Mouse (Mus musculus): ENCODE results near the gene Pafah2. TPM values are rescaled to one million over a fixed set of nuclear protein-coding genes. Genes with fewer than 3 reads are reported as not detected.

Gene Pafah2
- polyA plus RNA-seq (2014; fragmentation: Nextera tagmentation; extraction: Ambion mirVana) = 9.5 and 10.8 TPM in 2 replicates

GRCm38 (mm10) chr4:134395977-134396825 is at the start of gene Pafah2:
Pafah2 (plus strand) TSS chr4:134396320.
- H3K36me3 ChIP-seq (ENCODE audit: control insufficient read depth, insufficient read depth, low read length) = no peaks in the 10 kb centered on the region
- H3K27ac ChIP-seq (replicated peaks; ENCODE audit: low read depth, low read length) = no peak within 1 kb of the TSS
- no peaks in the 10 kb centered on the region for H3K9me3 ChIP-seq (ENCODE audit: control insufficient read depth, low read length)
- H3K4me3 ChIP-seq (ENCODE audit: low read depth, low read length) = peak within 1 kb of the TSS; percentile 42
- WGBS = 1% methylated on average over 31 of the region's 31 CpGs
- peak within 1 kb of the TSS; percentile 64 for H3K9ac ChIP-seq (ENCODE audit: low read length)
- DNase-seq (ENCODE audit: low spot score) (peak; percentile 94), ATAC-seq (ENCODE audit: insufficient number of reproducible peaks, low FRiP score, low TSS enrichment, low read depth) (peak; percentile 97)
- peaks cover 8% of the 10 kb centered on the region for H3K4me1 ChIP-seq (ENCODE audit: control insufficient read depth, insufficient read depth, low read length)
- H3K4me2 ChIP-seq (ENCODE audit: low read depth, severe bottlenecking) = peak within 1 kb of the TSS; percentile 65
- no peaks in the 10 kb centered on the region for H3K27me3 ChIP-seq (ENCODE audit: control insufficient read depth, insufficient read depth, low read length)

DNA sequence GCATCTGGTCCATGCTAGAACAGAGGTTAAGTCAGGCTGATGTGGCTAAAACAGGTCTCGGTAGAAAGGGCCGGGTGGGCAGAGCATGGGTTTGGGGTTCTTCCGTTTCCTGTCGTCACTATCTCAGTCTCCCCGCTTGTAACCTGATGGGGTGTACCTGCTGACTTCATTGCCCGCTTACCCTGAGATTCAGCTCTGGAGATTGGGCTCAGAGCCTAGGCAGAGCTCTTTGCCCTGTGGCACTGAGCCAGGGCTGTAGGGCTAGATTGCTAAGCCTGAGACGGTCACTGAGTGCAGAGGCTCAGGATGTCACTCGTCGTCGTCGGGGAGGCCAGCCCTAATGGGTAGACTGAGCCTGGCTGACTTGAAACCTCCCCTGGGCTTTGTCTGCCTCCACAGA is 48.0 kb upstream of the Pafah2 start:
- H3K27ac ChIP-seq (replicated peaks; ENCODE audit: low read depth, low read length) = no peak overlapping the region
- no peak overlapping the region for H3K4me2 ChIP-seq (ENCODE audit: low read depth, severe bottlenecking)
- no peaks in the 10 kb centered on the region for H3K36me3 ChIP-seq (ENCODE audit: control insufficient read depth, insufficient read depth, low read length)
- peaks cover 20% of the 10 kb centered on the region for H3K27me3 ChIP-seq (ENCODE audit: control insufficient read depth, insufficient read depth, low read length)
- peaks cover 7% of the 10 kb centered on the region for H3K4me1 ChIP-seq (ENCODE audit: control insufficient read depth, insufficient read depth, low read length)
- H3K9me3 ChIP-seq (ENCODE audit: control insufficient read depth, low read length) = no peaks in the 10 kb centered on the region
- ATAC-seq (ENCODE audit: insufficient number of reproducible peaks, low FRiP score, low TSS enrichment, low read depth) (no peak), DNase-seq (ENCODE audit: low spot score) (no peak)
- no peak overlapping the region for H3K4me3 ChIP-seq (ENCODE audit: low read depth, low read length)
- 80% methylated on average over 11 of the region's 11 CpGs for WGBS
- no peak overlapping the region for H3K9ac ChIP-seq (ENCODE audit: low read length)

- H3K27me3 ChIP-seq (ENCODE audit: control insufficient read depth, insufficient read depth, low read length) = peaks cover 16% of the 10 kb centered on the region
- WGBS = 76% methylated on average over 5 of the region's 5 CpGs
These were observed 47.6 kb upstream of the Pafah2 start for GRCm38 (mm10) chr4:134348545-134348944.

GRCm38 (mm10) chr4:134349829-134350228 is 46.3 kb upstream of the Pafah2 start:
- Histone ChIP-seq H3K9ac (ENCODE audit: low read length) (no peak overlapping the region), H3K9me3 (ENCODE audit: control insufficient read depth, low read length) (no peaks in the 10 kb centered on the region), H3K4me1 (ENCODE audit: control insufficient read depth, insufficient read depth, low read length) (peaks cover 6% of the 10 kb centered on the region; the same call in 1 of the 2 replicates), H3K27me3 (ENCODE audit: control insufficient read depth, insufficient read depth, low read length) (peaks cover 6% of the 10 kb centered on the region), H3K27ac (replicated peaks; ENCODE audit: low read depth, low read length) (no peak overlapping the region), H3K4me2 (ENCODE audit: low read depth, severe bottlenecking) (no peak overlapping the region), H3K4me3 (ENCODE audit: low read depth, low read length) (no peak overlapping the region), H3K36me3 (ENCODE audit: control insufficient read depth, insufficient read depth, low read length) (no peaks in the 10 kb centered on the region)
- ATAC-seq (ENCODE audit: insufficient number of reproducible peaks, low FRiP score, low TSS enrichment, low read depth) (no peak), DNase-seq (ENCODE audit: low spot score) (no peak)
- 88% methylated on average over 7 of the region's 7 CpGs for WGBS

More at GRCm38 (mm10) chr4:134348545-134348944, 47.6 kb upstream of the Pafah2 start:
- H3K4me2 ChIP-seq (ENCODE audit: low read depth, severe bottlenecking) = no peak overlapping the region
- ATAC-seq (ENCODE audit: insufficient number of reproducible peaks, low FRiP score, low TSS enrichment, low read depth) (no peak), DNase-seq (ENCODE audit: low spot score) (no peak)
- H3K36me3 ChIP-seq (ENCODE audit: control insufficient read depth, insufficient read depth, low read length) = no peaks in the 10 kb centered on the region
- H3K4me3 ChIP-seq (ENCODE audit: low read depth, low read length) = no peak overlapping the region
- peaks cover 6% of the 10 kb centered on the region; the same call in 1 of the 2 replicates for H3K4me1 ChIP-seq (ENCODE audit: control insufficient read depth, insufficient read depth, low read length)
- H3K9me3 ChIP-seq (ENCODE audit: control insufficient read depth, low read length) = no peaks in the 10 kb centered on the region
- H3K9ac ChIP-seq (ENCODE audit: low read length) = no peak overlapping the region
- no peak overlapping the region for H3K27ac ChIP-seq (replicated peaks; ENCODE audit: low read depth, low read length)

GRCm38 (mm10) chr4:134350641-134351040 is 45.5 kb upstream of the Pafah2 start:
- H3K4me3 ChIP-seq (ENCODE audit: low read depth, low read length) = no peak overlapping the region
- H3K4me1 ChIP-seq (ENCODE audit: control insufficient read depth, insufficient read depth, low read length) = peaks cover 7% of the 10 kb centered on the region; the same call in 1 of the 2 replicates
- H3K36me3 ChIP-seq (ENCODE audit: control insufficient read depth, insufficient read depth, low read length) = no peaks in the 10 kb centered on the region
- no peak overlapping the region for H3K27ac ChIP-seq (replicated peaks; ENCODE audit: low read depth, low read length)
- H3K9me3 ChIP-seq (ENCODE audit: control insufficient read depth, low read length) = no peaks in the 10 kb centered on the region
- H3K27me3 ChIP-seq (ENCODE audit: control insufficient read depth, insufficient read depth, low read length) = peaks cover 3% of the 10 kb centered on the region
- no peak for ATAC-seq (ENCODE audit: insufficient number of reproducible peaks, low FRiP score, low TSS enrichment, low read depth)
- DNase-seq (ENCODE audit: low spot score) = no peak
- 90% methylated on average over 6 of the region's 6 CpGs for WGBS
- no peak overlapping the region for H3K9ac ChIP-seq (ENCODE audit: low read length)
- H3K4me2 ChIP-seq (ENCODE audit: low read depth, severe bottlenecking) = no peak overlapping the region

- no peak overlapping the region for H3K4me3 ChIP-seq (ENCODE audit: low read depth, low read length)
- H3K9me3 ChIP-seq (ENCODE audit: control insufficient read depth, low read length) = no peaks in the 10 kb centered on the region
- no peak overlapping the region for H3K27ac ChIP-seq (replicated peaks; ENCODE audit: low read depth, low read length)
- ATAC-seq (ENCODE audit: insufficient number of reproducible peaks, low FRiP score, low TSS enrichment, low read depth) = no peak
- H3K4me1 ChIP-seq (ENCODE audit: control insufficient read depth, insufficient read depth, low read length) = peaks cover 14% of the 10 kb centered on the region
- DNase-seq (ENCODE audit: low spot score) = no peak
- H3K27me3 ChIP-seq (ENCODE audit: control insufficient read depth, insufficient read depth, low read length) = no peaks in the 10 kb centered on the region
- WGBS = 52% methylated on average over 18 of the region's 18 CpGs
- no peak overlapping the region for H3K9ac ChIP-seq (ENCODE audit: low read length)
- H3K4me2 ChIP-seq (ENCODE audit: low read depth, severe bottlenecking) = no peak overlapping the region
- no peaks in the 10 kb centered on the region for H3K36me3 ChIP-seq (ENCODE audit: control insufficient read depth, insufficient read depth, low read length)
These were observed 44.5 kb upstream of the Pafah2 start for GRCm38 (mm10) chr4:134351329-134352260.

- ATAC-seq (ENCODE audit: insufficient number of reproducible peaks, low FRiP score, low TSS enrichment, low read depth) = no peak
- no peak overlapping the region for H3K27ac ChIP-seq (replicated peaks; ENCODE audit: low read depth, low read length)
- WGBS = 74% methylated on average over 12 of the region's 12 CpGs
- peaks cover 18% of the 10 kb centered on the region for H3K4me1 ChIP-seq (ENCODE audit: control insufficient read depth, insufficient read depth, low read length)
- no peak overlapping the region for H3K4me2 ChIP-seq (ENCODE audit: low read depth, severe bottlenecking)
- H3K36me3 ChIP-seq (ENCODE audit: control insufficient read depth, insufficient read depth, low read length) = no peaks in the 10 kb centered on the region
- DNase-seq (ENCODE audit: low spot score) = no peak
- H3K9me3 ChIP-seq (ENCODE audit: control insufficient read depth, low read length) = no peaks in the 10 kb centered on the region
- no peak overlapping the region for H3K9ac ChIP-seq (ENCODE audit: low read length)
- no peaks in the 10 kb centered on the region for H3K27me3 ChIP-seq (ENCODE audit: control insufficient read depth, insufficient read depth, low read length)
- no peak overlapping the region for H3K4me3 ChIP-seq (ENCODE audit: low read depth, low read length)
These were observed 43.8 kb upstream of the Pafah2 start for GRCm38 (mm10) chr4:134352261-134352707.

DNA sequence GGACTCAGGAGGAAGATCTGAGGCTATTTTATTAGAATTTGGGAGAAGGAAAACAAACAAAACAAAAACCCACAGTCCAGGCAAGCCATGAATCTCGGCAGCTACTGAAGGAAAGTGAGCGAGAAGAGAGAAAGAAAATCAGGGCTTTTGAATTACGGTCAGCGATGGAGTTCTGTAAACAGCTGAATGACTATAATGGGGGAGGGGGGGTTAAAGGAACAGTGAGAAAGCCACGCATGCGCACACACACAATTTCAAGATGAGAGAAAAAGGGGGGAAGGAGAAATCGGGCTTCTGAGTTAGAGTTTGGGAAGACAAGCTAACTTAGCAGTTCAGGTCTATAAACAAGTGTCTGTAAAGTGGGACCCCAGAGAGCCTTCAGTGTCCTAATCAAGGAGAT is 43.2 kb upstream of the Pafah2 start:
- DNase-seq (ENCODE audit: low spot score) (no peak), ATAC-seq (ENCODE audit: insufficient number of reproducible peaks, low FRiP score, low TSS enrichment, low read depth) (no peak)
- Histone ChIP-seq H3K9ac (ENCODE audit: low read length) (no peak overlapping the region), H3K4me2 (ENCODE audit: low read depth, severe bottlenecking) (no peak overlapping the region), H3K27ac (replicated peaks; ENCODE audit: low read depth, low read length) (no peak overlapping the region), H3K4me3 (ENCODE audit: low read depth, low read length) (no peak overlapping the region), H3K27me3 (ENCODE audit: control insufficient read depth, insufficient read depth, low read length) (no peaks in the 10 kb centered on the region), H3K9me3 (ENCODE audit: control insufficient read depth, low read length) (no peaks in the 10 kb centered on the region), H3K4me1 (ENCODE audit: control insufficient read depth, insufficient read depth, low read length) (peaks cover 18% of the 10 kb centered on the region), H3K36me3 (ENCODE audit: control insufficient read depth, insufficient read depth, low read length) (no peaks in the 10 kb centered on the region)
- WGBS = 74% methylated on average over 7 of the region's 7 CpGs

Measured in limb, embryonic 11.5 days (tissue).